Mouse (Mus musculus): Measurements from ENCODE around the gene Mrpl48. TPM values are rescaled to one million over a fixed set of nuclear protein-coding genes. Genes with fewer than 3 reads are reported as not detected.

Mrpl48 gene
- polyA plus RNA-seq, 1 experiment from 2014 or later: 76.8 TPM

Other genes with a start within 250 kb of the Mrpl48 start
- gene C2cd3, start 236.1 kb downstream of the Mrpl48 start, polyA plus RNA-seq (2015; fragmentation: Nextera tagmentation; extraction: Ambion mirVana): 12.8 and 13.1 TPM in 2 replicates
- 50.2 and 56.6 TPM in 2 replicates for gene Ppme1, start 236.0 kb downstream of the Mrpl48 start, polyA plus RNA-seq (2015; fragmentation: Nextera tagmentation; extraction: Ambion mirVana)
- gene Ucp3, start 135.3 kb downstream of the Mrpl48 start, polyA plus RNA-seq (2015; fragmentation: Nextera tagmentation; extraction: Ambion mirVana): 0.07 and 0.24 TPM in 2 replicates
- gene Ucp2, start 115.0 kb downstream of the Mrpl48 start, polyA plus RNA-seq (2015; fragmentation: Nextera tagmentation; extraction: Ambion mirVana): 189 and 197 TPM in 2 replicates
- 0.19 and 0.29 TPM in 2 replicates for gene Dnajb13, start 93.3 kb downstream of the Mrpl48 start, polyA plus RNA-seq (2015; fragmentation: Nextera tagmentation; extraction: Ambion mirVana)
- gene Coa4, start 71.2 kb downstream of the Mrpl48 start, polyA plus RNA-seq (2015; fragmentation: Nextera tagmentation; extraction: Ambion mirVana): 23.0 and 23.1 TPM in 2 replicates
- gene Rab6a, start 891 bp downstream of the Mrpl48 start, polyA plus RNA-seq (2015; fragmentation: Nextera tagmentation; extraction: Ambion mirVana): 82.4 and 91.0 TPM in 2 replicates
- gene Plekhb1, start 54.1 kb upstream of the Mrpl48 start, polyA plus RNA-seq (2015; fragmentation: Nextera tagmentation; extraction: Ambion mirVana): 1.8 and 2.4 TPM in 2 replicates
- gene Fam168a, start 98.3 kb upstream of the Mrpl48 start, polyA plus RNA-seq (2015; fragmentation: Nextera tagmentation; extraction: Ambion mirVana): 27.8 and 33.6 TPM in 2 replicates